Mouse (Mus musculus) intestine, embryonic 14.5 days (tissue): ENCODE measurements around the gene Rap1b. TPM values are rescaled to one million over a fixed set of nuclear protein-coding genes. Genes with fewer than 3 reads are reported as not detected.

Experiments
- ATAC-seq: fragments of 200-750 bp; cut with Nextera tagmentation; replicated peaks from 2 replicates; pipeline ENCODE4 v1.8.0; 2017; ENCODE audit warnings: low read depth, moderate number of reproducible peaks, moderate TSS enrichment, moderate library complexity; ENCODE audit not compliant: low FRiP score, low TSS enrichment
- DNase-seq: peaks from one replicate; pipeline ENCODE4 v3.0.0-alpha.2; 2018; ENCODE audit warnings: low spot score
- H3K27ac ChIP-seq: fragments of 300-500 bp; sonication (generic); 2 replicates; pipeline ENCODE4 v1.5.1; 2014; ENCODE audit warnings: low read depth, mild to moderate bottlenecking, control low read depth
- H3K27me3 ChIP-seq: fragments of 300-500 bp; sonication (generic); replicated peaks from 2 replicates; pipeline ENCODE4 v1.6.1; 2014; ENCODE audit warnings: low read length, control low read depth; ENCODE audit not compliant: control insufficient read depth, insufficient read depth
- H3K36me3 ChIP-seq: fragments of 300-500 bp; sonication (generic); 2 replicates; pipeline ENCODE4 v1.6.1; 2014; ENCODE audit warnings: low read length, control low read depth; ENCODE audit not compliant: control insufficient read depth, insufficient read depth
- H3K4me1 ChIP-seq: fragments of 300-500 bp; sonication (generic); replicated peaks from 2 replicates; pipeline ENCODE4 v1.6.1; 2014; ENCODE audit warnings: low read length, control low read depth, mixed read lengths; ENCODE audit not compliant: control insufficient read depth, insufficient read depth
- H3K4me2 ChIP-seq: fragments of 300-500 bp; sonication (generic); 2 replicates; pipeline ENCODE4 v1.6.1; 2014; ENCODE audit warnings: low read length
- H3K4me3 ChIP-seq: fragments of 300-500 bp; sonication (generic); 2 replicates; pipeline ENCODE4 v1.5.1; 2014; ENCODE audit warnings: low read depth, low read length, control low read depth, mixed read lengths
- H3K9ac ChIP-seq: fragments of 300-500 bp; sonication (generic); 2 replicates; pipeline ENCODE4 v1.6.1; 2014; ENCODE audit warnings: mild to moderate bottlenecking, low read length
- H3K9me3 ChIP-seq: fragments of 300-500 bp; sonication (generic); 2 replicates; pipeline ENCODE4 v1.6.1; 2016; ENCODE audit warnings: low read length, control low read depth; ENCODE audit not compliant: control insufficient read depth
- WGBS: fragments of 180-500 bp; shearing (Covaris S2); extraction: QIAGEN DNeasy Blood & Tissue Kit; methylation state at CpG from one replicate; pipeline ENCODE4 v1.1.7; 2014; 5-methylcytosine and 5-hydroxymethylcytosine counted together
- polyA plus RNA-seq: library from polyadenylated mRNA; unstranded; fragments of >200 nt; fragmentation: Nextera tagmentation; extraction: Ambion mirVana; gene quantifications from 2 replicates; pipeline ENCODE4 v1.2.1, GENCODE M21; 2014

Rap1b gene
- polyA plus RNA-seq, 1 experiment from 2014 or later: 183 TPM

- Histone ChIP-seq H3K4me2 (peak overlapping the region; percentile 64), H3K9me3 (0 out of 2 replicates have a peak, but pooled peaks cover 4% of the 10 kb centered on the region), H3K27me3 (no peaks in the 10 kb centered on the region), H3K9ac (peak overlapping the region; percentile 25; the same call in 1 of the 2 replicates), H3K4me3 (peak overlapping the region; percentile 95; the same call in 1 of the 2 replicates), H3K27ac (peak overlapping the region; percentile 87), H3K4me1 (peaks cover 11% of the 10 kb centered on the region), H3K36me3 (no peaks in the 10 kb centered on the region)
- WGBS: 62% methylated on average over 11 of the region's 11 CpGs
- ATAC-seq: no peak
- DNase-seq: no peak
Observed at GRCm38 (mm10) chr10:117793436-117794030, 52.3 kb downstream of the Rap1b start.

DNA sequence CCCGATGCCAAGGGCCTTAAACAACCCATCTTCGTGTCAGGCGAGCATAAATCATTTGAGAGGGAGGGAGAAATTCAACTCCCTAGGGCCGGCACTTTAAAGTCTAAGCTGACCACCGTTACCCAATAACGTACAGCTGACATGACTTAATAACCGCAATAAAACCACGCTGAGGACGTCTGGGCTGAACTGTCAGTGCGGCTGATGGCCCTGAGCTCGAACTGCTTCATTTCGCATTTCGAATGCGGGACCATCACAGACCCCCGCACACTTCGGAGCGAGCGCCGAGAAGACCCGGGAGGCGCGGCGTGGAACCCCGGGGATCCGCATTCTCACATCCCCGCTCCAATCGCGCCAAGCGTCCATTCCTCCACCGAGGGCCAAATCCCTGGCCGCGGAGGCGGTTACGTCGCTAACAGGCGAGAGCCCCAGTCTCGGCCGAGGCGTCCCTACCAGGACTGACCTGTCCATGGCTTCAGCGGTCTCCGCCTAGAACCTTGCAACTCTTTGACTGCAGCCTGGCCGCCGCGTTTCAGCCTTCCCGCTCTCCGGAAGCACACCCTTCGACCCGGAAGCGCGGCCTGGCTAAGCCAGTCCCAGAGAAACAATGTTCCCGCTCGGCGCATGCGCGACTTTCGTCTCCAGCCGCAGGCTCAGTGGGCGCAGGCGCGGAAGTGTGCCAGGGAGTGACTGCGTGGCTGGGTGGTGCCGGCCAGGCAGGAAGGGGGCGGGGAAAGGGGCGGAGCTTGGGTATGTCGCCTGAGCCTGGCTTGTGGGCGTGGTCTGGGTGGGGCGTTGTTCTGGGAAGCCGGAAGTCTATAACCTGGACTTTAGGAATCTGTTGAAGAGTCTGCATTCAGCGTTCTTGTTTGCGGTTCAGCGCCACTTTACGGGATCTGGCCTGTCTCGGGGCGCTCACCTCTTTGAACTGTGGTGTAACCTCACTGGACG is 53.4 kb downstream of the Rap1b start, which contains the start of gene Nup107:
Nup107 (minus strand) TSS at position 565 of the 951 bp plus-strand sequence.
- Histone ChIP-seq H3K36me3 (peaks cover 7% of the 10 kb centered on the region; the same call in 1 of the 2 replicates), H3K9ac (peak within 1 kb of the TSS; percentile 77), H3K27ac (peak within 1 kb of the TSS; percentile 87), H3K9me3 (0 out of 2 replicates have a peak, but pooled peaks cover 4% of the 10 kb centered on the region), H3K27me3 (no peaks in the 10 kb centered on the region), H3K4me1 (peaks cover 11% of the 10 kb centered on the region), H3K4me2 (peak within 1 kb of the TSS; percentile 90), H3K4me3 (peak within 1 kb of the TSS; percentile 95)
- WGBS: under 1% methylated on average over 75 of the region's 75 CpGs
- DNase-seq (peak; percentile 100), ATAC-seq (peak; percentile 97)

- Histone ChIP-seq H3K36me3 (peaks cover 20% of the 10 kb centered on the region), H3K4me1 (peaks cover 11% of the 10 kb centered on the region), H3K4me3 (no peak overlapping the region), H3K27me3 (no peaks in the 10 kb centered on the region), H3K27ac (no peak overlapping the region), H3K4me2 (peak overlapping the region; percentile 90), H3K9me3 (no peaks in the 10 kb centered on the region), H3K9ac (peak overlapping the region; percentile 77; the same call in 1 of the 2 replicates)
- no peak for ATAC-seq
- WGBS: 82% methylated on average over 2 of the region's 2 CpGs
- DNase-seq: no peak
Observed at GRCm38 (mm10) chr10:117791171-117791470, 54.7 kb downstream of the Rap1b start.

DNA sequence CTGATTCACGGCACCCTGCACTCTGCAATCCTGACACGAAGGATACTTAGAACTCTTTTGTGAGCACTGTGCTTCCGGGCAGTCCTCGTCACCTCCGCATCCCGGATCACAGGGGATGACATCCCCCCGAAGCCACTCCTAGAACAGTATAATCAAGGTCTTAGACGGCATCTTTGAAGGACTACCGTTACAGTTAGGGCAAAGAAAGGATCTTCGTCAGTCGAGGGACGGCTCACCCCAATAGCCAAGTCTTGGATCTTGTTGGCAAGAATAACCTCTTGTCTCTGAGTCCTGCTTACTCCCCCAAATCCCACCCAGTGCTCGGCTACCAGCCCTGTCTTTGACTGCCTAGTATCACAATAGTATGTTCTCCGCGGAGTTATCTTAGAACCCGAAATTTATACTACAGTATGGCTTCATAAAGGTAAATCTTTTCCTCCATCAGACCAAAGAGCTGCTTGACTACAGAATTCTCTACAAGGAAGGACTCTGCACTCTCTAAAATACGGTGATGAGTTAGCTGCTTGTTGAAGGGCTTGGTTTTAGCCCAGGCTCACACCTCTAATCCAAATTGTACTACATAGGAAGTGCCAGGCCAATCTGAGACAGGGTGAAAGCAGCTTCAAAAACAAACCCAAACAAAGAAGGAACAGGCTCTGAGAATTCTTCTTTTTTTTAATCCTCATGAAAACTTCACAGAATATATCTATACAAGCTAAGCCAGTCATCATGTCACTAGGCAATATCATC is 55.2 kb downstream of the Rap1b start:
- H3K4me2 ChIP-seq: no peak overlapping the region
- no peaks in the 10 kb centered on the region for H3K27me3 ChIP-seq
- ATAC-seq (no peak), DNase-seq (no peak)
- peaks cover 25% of the 10 kb centered on the region for H3K36me3 ChIP-seq
- no peak overlapping the region for H3K9ac ChIP-seq
- WGBS: 92% methylated on average over 17 of the region's 17 CpGs
- no peak overlapping the region for H3K4me3 ChIP-seq
- H3K27ac ChIP-seq: no peak overlapping the region
- H3K4me1 ChIP-seq: peaks cover 11% of the 10 kb centered on the region
- H3K9me3 ChIP-seq: no peaks in the 10 kb centered on the region

DNA sequence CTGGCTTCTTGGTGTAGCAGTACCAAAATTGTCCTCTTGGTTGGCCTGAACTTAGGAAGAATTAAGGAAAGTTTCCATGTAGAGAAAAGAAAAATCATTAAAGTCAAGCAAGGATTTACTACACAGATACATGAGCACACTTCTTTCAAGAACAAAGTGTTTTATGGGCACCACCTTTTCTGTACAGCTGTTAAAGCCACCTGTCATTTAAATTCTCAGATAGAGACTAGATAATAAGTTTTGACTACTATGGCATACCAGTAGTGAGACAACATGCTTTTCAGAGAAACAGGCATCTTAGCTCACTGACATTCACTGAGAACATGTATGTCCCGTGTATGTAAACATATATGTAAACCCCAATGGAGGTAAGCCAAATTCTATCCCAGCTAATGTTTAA is 55.8 kb downstream of the Rap1b start:
- Histone ChIP-seq H3K27me3 (no peaks in the 10 kb centered on the region), H3K4me3 (no peak overlapping the region), H3K4me2 (no peak overlapping the region), H3K36me3 (peaks cover 31% of the 10 kb centered on the region), H3K9ac (no peak overlapping the region), H3K27ac (no peak overlapping the region), H3K4me1 (peaks cover 11% of the 10 kb centered on the region), H3K9me3 (no peaks in the 10 kb centered on the region)
- 92% methylated on average over 1 of the region's 1 CpGs for WGBS
- ATAC-seq: no peak
- no peak for DNase-seq

GRCm38 (mm10) chr10:117784646-117785045 is 61.2 kb downstream of the Rap1b start:
- H3K27ac ChIP-seq: no peak overlapping the region
- DNase-seq (no peak), ATAC-seq (no peak)
- H3K4me2 ChIP-seq: no peak overlapping the region
- peaks cover 83% of the 10 kb centered on the region for H3K36me3 ChIP-seq
- no peak overlapping the region for H3K9ac ChIP-seq
- no peaks in the 10 kb centered on the region for H3K4me1 ChIP-seq
- H3K27me3 ChIP-seq: no peaks in the 10 kb centered on the region
- H3K9me3 ChIP-seq: no peaks in the 10 kb centered on the region
- H3K4me3 ChIP-seq: no peak overlapping the region
- WGBS: 99% methylated on average over 7 of the region's 7 CpGs

GRCm38 (mm10) chr10:117783786-117784420 is 61.9 kb downstream of the Rap1b start:
- DNase-seq: no peak
- Histone ChIP-seq H3K4me1 (no peaks in the 10 kb centered on the region), H3K36me3 (peaks cover 90% of the 10 kb centered on the region), H3K27me3 (no peaks in the 10 kb centered on the region), H3K27ac (no peak overlapping the region), H3K4me2 (no peak overlapping the region), H3K9ac (no peak overlapping the region), H3K4me3 (no peak overlapping the region), H3K9me3 (no peaks in the 10 kb centered on the region)
- no peak for ATAC-seq
- WGBS: 96% methylated on average over 13 of the region's 13 CpGs
